8 mouse cellular contexts compared by ENCODE assay signal in genomic region chr9:21181421-21182220, GRCm38 (mm10). TPM values are rescaled to one million over a fixed set of nuclear protein-coding genes. Genes with fewer than 3 reads are reported as not detected.
DNase-seq lines count a peak whose midpoint lies in the region; ATAC-seq and TF ChIP-seq lines count a peak whose summit lies in the region.

No protein-coding gene starts in this region.

- H3K4me3 ChIP-seq in layer of hippocampus, adult 2 months, result peak overlapping the region; percentile 38; the same call in 1 of the 2 replicates
- H3K4me3 ChIP-seq in bone marrow macrophage, adult 2 months (ENCODE audit: insufficient read depth, low read length), result peak overlapping the region; percentile 66
- peak overlapping the region; percentile 57 for H3K4me3 ChIP-seq in heart, embryonic 13.5 days
- peak overlapping the region; percentile 21 for H3K4me3 ChIP-seq in midbrain, embryonic 12.5 days

- ATAC-seq in heart, embryonic 13.5 days (ENCODE audit: extremely low read depth, insufficient number of reproducible peaks, low FRiP score, low TSS enrichment), result no peak
- ATAC-seq in midbrain, embryonic 12.5 days (ENCODE audit: low FRiP score, low read depth), result no peak

- H3K27ac ChIP-seq in layer of hippocampus, adult 2 months, result no peak overlapping the region
- peak overlapping the region; percentile 37 for H3K27ac ChIP-seq in bone marrow macrophage, adult 2 months (ENCODE audit: insufficient read depth, low read depth, low read length)
- 0 out of 2 replicates have a peak overlapping the region, but pooled peaks have one; percentile 24 for H3K27ac ChIP-seq in heart, embryonic 13.5 days (replicated peaks)
- no peak overlapping the region for H3K27ac ChIP-seq in midbrain, embryonic 12.5 days (replicated peaks)

- no peaks in the 10 kb centered on the region for H3K27me3 ChIP-seq in heart, embryonic 13.5 days (replicated peaks)
- peaks cover 70% of the 10 kb centered on the region for H3K27me3 ChIP-seq in midbrain, embryonic 12.5 days

- no peak for DNase-seq in layer of hippocampus, adult 2 months (ENCODE audit: low spot score in 2 of 2)
- DNase-seq in layer of hippocampus, postnatal 25 days (ENCODE audit: extremely low spot score in 1 of 2, low spot score in 1 of 2), result no peak
- DNase-seq in kidney, postnatal 4 days, result peak; percentile 72 to 80
- no peak for DNase-seq in left cerebral cortex, adult 8-10 months (ENCODE audit: low spot score in 2 of 2)
- DNase-seq in frontal cortex, adult 2 months (ENCODE audit: extremely low spot score in 1 of 2, low spot score in 1 of 2), result no peak

- H3K36me3 ChIP-seq in heart, embryonic 13.5 days, result no peaks in the 10 kb centered on the region
- no peaks in the 10 kb centered on the region for H3K36me3 ChIP-seq in midbrain, embryonic 12.5 days

- H3K4me2 ChIP-seq in heart, embryonic 13.5 days, result peak overlapping the region; percentile 73
- H3K4me2 ChIP-seq in midbrain, embryonic 12.5 days (replicated peaks), result peak overlapping the region; percentile 31

- TF ChIP-seq CTCF in layer of hippocampus, adult 2 months (conservative IDR thresholded peaks at IDR 0.05), result no peak
- no peak for TF ChIP-seq CTCF in bone marrow macrophage, adult 2 months (IDR thresholded peaks at IDR 0.05; ENCODE audit: low read depth, low read length)

- WGBS in heart, embryonic 13.5 days, result 3% methylated on average over 48 of the region's 48 CpGs
- 8% methylated on average over 48 of the region's 48 CpGs for WGBS in midbrain, embryonic 12.5 days

- no peak for TF ChIP-seq POLR2A in bone marrow macrophage, adult 2 months (IDR thresholded peaks at IDR 0.05; ENCODE audit: borderline replicate concordance, low read depth, low read length)

- peak overlapping the region; percentile 78 for H3K9ac ChIP-seq in heart, embryonic 13.5 days
- no peak overlapping the region; the same call in 1 of the 2 replicates for H3K9ac ChIP-seq in midbrain, embryonic 12.5 days (replicated peaks)

- peaks cover 19% of the 10 kb centered on the region for H3K4me1 ChIP-seq in bone marrow macrophage, adult 2 months (ENCODE audit: control insufficient read depth, insufficient read depth, low read length)
- H3K4me1 ChIP-seq in heart, embryonic 13.5 days, result peaks cover 51% of the 10 kb centered on the region
- H3K4me1 ChIP-seq in midbrain, embryonic 12.5 days, result peaks cover 7% of the 10 kb centered on the region

- H3K9me3 ChIP-seq in heart, embryonic 13.5 days, result no peaks in the 10 kb centered on the region
- H3K9me3 ChIP-seq in midbrain, embryonic 12.5 days, result no peaks in the 10 kb centered on the region

RNA-seq across cellular contexts. Expression of gene Pde4a, which starts 16.1 kb away (rescaled TPM):
- total RNA-seq in layer of hippocampus, adult 2 months (2021), result 10 to 100 TPM; 86.6 to 89.3 TPM
- 10 to 100 TPM; 74.0 to 85.1 TPM for total RNA-seq in layer of hippocampus, postnatal 25 days (2021)
- 13.2 and 14.2 TPM in 2 replicates for polyA plus RNA-seq in bone marrow macrophage, adult 2 months (2012; ENCODE audit: insufficient read depth, insufficient read length, missing spikeins)
- 9.5 and 11.3 TPM in 2 replicates for polyA plus RNA-seq in heart, embryonic 13.5 days (2015; fragmentation: Nextera tagmentation; extraction: Ambion mirVana)
- polyA plus RNA-seq in midbrain, embryonic 12.5 days (2016; fragmentation: Nextera tagmentation; extraction: Ambion mirVana), result 11.3 and 11.5 TPM in 2 replicates
- 10 to 100 TPM; 91.9 to 94.8 (median 93.7) TPM for total RNA-seq in left cerebral cortex, adult 8-10 months (2022)
- polyA plus RNA-seq in frontal cortex, adult 2 months (2012; rRNA removed), result 95.2 and 96.2 TPM in 2 replicates

RNA-seq across cellular contexts. Expression of gene Cdc37, which starts 31.8 kb away (rescaled TPM):
- 100 to 1,000 TPM; 144 to 150 TPM for total RNA-seq in layer of hippocampus, adult 2 months (2021)
- total RNA-seq in layer of hippocampus, postnatal 25 days (2021), result 100 to 1,000 TPM; 144 to 156 TPM
- 104 and 110 TPM in 2 replicates for polyA plus RNA-seq in bone marrow macrophage, adult 2 months (2012; ENCODE audit: insufficient read depth, insufficient read length, missing spikeins)
- polyA plus RNA-seq in heart, embryonic 13.5 days (2015; fragmentation: Nextera tagmentation; extraction: Ambion mirVana), result 222 and 230 TPM in 2 replicates
- polyA plus RNA-seq in midbrain, embryonic 12.5 days (2016; fragmentation: Nextera tagmentation; extraction: Ambion mirVana), result 278 and 283 TPM in 2 replicates
- 100 to 1,000 TPM; 116 to 150 (median 135) TPM for total RNA-seq in left cerebral cortex, adult 8-10 months (2022)
- 175 and 217 TPM in 2 replicates for polyA plus RNA-seq in frontal cortex, adult 2 months (2012; rRNA removed)

RNA-seq across cellular contexts. Expression of gene Tyk2, which starts 50.6 kb away (rescaled TPM):
- 10 to 100 TPM; 16.8 to 21.5 TPM for total RNA-seq in layer of hippocampus, adult 2 months (2021)
- 10 to 100 TPM; 12.7 to 16.4 TPM for total RNA-seq in layer of hippocampus, postnatal 25 days (2021)
- polyA plus RNA-seq in bone marrow macrophage, adult 2 months (2012; ENCODE audit: insufficient read depth, insufficient read length, missing spikeins), result 46.3 and 47.1 TPM in 2 replicates
- polyA plus RNA-seq in heart, embryonic 13.5 days (2015; fragmentation: Nextera tagmentation; extraction: Ambion mirVana), result 13.7 and 14.0 TPM in 2 replicates
- polyA plus RNA-seq in midbrain, embryonic 12.5 days (2016; fragmentation: Nextera tagmentation; extraction: Ambion mirVana), result 12.8 and 14.1 TPM in 2 replicates
- 10 to 100 TPM; 11.1 to 14.5 (median 13.3) TPM for total RNA-seq in left cerebral cortex, adult 8-10 months (2022)
- 16.5 and 19.1 TPM in 2 replicates for polyA plus RNA-seq in frontal cortex, adult 2 months (2012; rRNA removed)

RNA-seq across cellular contexts. Expression of gene Keap1, which starts 57.5 kb away (rescaled TPM):
- 10 to 100 TPM; 56.7 to 60.6 TPM for total RNA-seq in layer of hippocampus, adult 2 months (2021)
- total RNA-seq in layer of hippocampus, postnatal 25 days (2021), result 10 to 100 TPM; 56.7 to 60.1 TPM
- polyA plus RNA-seq in bone marrow macrophage, adult 2 months (2012; ENCODE audit: insufficient read depth, insufficient read length, missing spikeins), result 34.9 and 36.4 TPM in 2 replicates
- 51.1 and 52.7 TPM in 2 replicates for polyA plus RNA-seq in heart, embryonic 13.5 days (2015; fragmentation: Nextera tagmentation; extraction: Ambion mirVana)
- 52.3 and 52.6 TPM in 2 replicates for polyA plus RNA-seq in midbrain, embryonic 12.5 days (2016; fragmentation: Nextera tagmentation; extraction: Ambion mirVana)
- 10 to 100 TPM; 57.8 to 68.8 (median 59.9) TPM for total RNA-seq in left cerebral cortex, adult 8-10 months (2022)
- polyA plus RNA-seq in frontal cortex, adult 2 months (2012; rRNA removed), result 58.3 and 59.6 TPM in 2 replicates

Comparison
In these comparisons a context has a peak if more than half of its experiments do, and no peak if none do; other contexts are left out.
1. DNase-seq: peak in kidney, postnatal 4 days (2 of 2); none in layer of hippocampus, adult 2 months (0 of 2), layer of hippocampus, postnatal 25 days (0 of 2), left cerebral cortex, adult 8-10 months (0 of 2) and frontal cortex, adult 2 months (0 of 2).
2. H3K27ac ChIP-seq: peak in bone marrow macrophage, adult 2 months (single experiment) and heart, embryonic 13.5 days (single experiment); none in layer of hippocampus, adult 2 months (single experiment) and midbrain, embryonic 12.5 days (single experiment).
3. Peak in every context shown above with its lines, with median percentiles within 50 percentile points of each other: H3K4me3 ChIP-seq.